Mouse (Mus musculus) induced T-regulatory cell, adult 2 months (primary cell): Measurements from ENCODE around the gene Cdc20.

Experiments used
- DNase-seq: peaks from one replicate; pipeline ENCODE4 v3.0.0-alpha.2; 2012; ENCODE audit warnings: low read depth

Gene Cdc20

GRCm38 (mm10) chr4:118436820-118437603 lies at the start of gene Cdc20:
TSS of gene Cdc20 (minus strand) at chr4:118437352.
- peak; percentile 97 for DNase-seq

GRCm38 (mm10) chr4:118476773-118477530 lies 39.8 kb upstream of the Cdc20 start:
- DNase-seq = no peak

GRCm38 (mm10) chr4:118472687-118473086 lies 35.5 kb upstream of the Cdc20 start:
- DNase-seq = no peak

GRCm38 (mm10) chr4:118471281-118471680 lies 34.1 kb upstream of the Cdc20 start:
- no peak for DNase-seq

- DNase-seq = no peak
Measured at GRCm38 (mm10) chr4:118465697-118466163, 28.6 kb upstream of the Cdc20 start.

- no peak for DNase-seq
Measured at GRCm38 (mm10) chr4:118464956-118465355, 27.8 kb upstream of the Cdc20 start.

- DNase-seq = no peak
Measured at GRCm38 (mm10) chr4:118457345-118457975, 20.3 kb upstream of the Cdc20 start, which contains the start of gene Mpl. TSS of gene Mpl (minus strand) at chr4:118457513.

GRCm38 (mm10) chr4:118446415-118447153 lies 9.4 kb upstream of the Cdc20 start:
- DNase-seq = no peak

- no peak for DNase-seq
Measured at GRCm38 (mm10) chr4:118445781-118446414, 8.7 kb upstream of the Cdc20 start.

- DNase-seq = no peak
Measured at GRCm38 (mm10) chr4:118445088-118445487, 7.9 kb upstream of the Cdc20 start.

- DNase-seq = peak; percentile 68
Measured at GRCm38 (mm10) chr4:118437829-118438253, 689 bp upstream of the Cdc20 start.

- no peak for DNase-seq
Measured at GRCm38 (mm10) chr4:118432332-118432731, 4.8 kb downstream of the Cdc20 start.

GRCm38 (mm10) chr4:118429215-118429895 lies 7.8 kb downstream of the Cdc20 start:
- DNase-seq = no peak

- DNase-seq = no peak
Measured at GRCm38 (mm10) chr4:118428531-118429214, 8.5 kb downstream of the Cdc20 start.

- DNase-seq = peak; percentile 90
Measured at GRCm38 (mm10) chr4:118427768-118428451, 9.2 kb downstream of the Cdc20 start, which contains the start of gene Elovl1. TSS of gene Elovl1 (plus strand) at chr4:118428093.

GRCm38 (mm10) chr4:118427415-118427767 lies 9.8 kb downstream of the Cdc20 start:
- DNase-seq = no peak

GRCm38 (mm10) chr4:118425374-118425773 lies 11.8 kb downstream of the Cdc20 start:
- DNase-seq = no peak

GRCm38 (mm10) chr4:118424541-118425160 lies 12.5 kb downstream of the Cdc20 start:
- no peak for DNase-seq

- no peak for DNase-seq
Measured at GRCm38 (mm10) chr4:118421384-118421783, 15.8 kb downstream of the Cdc20 start.
